Mouse (Mus musculus): Measurements from ENCODE around the gene Tns1.
A peak's percentile ranks its signal among the peaks of the same experiment; 100 is the strongest.

Gene Tns1

GRCm38 (mm10) chr1:73993279-73993678, 131.0 kb downstream of the Tns1 start:
- DNase-seq (ENCODE audit: inconsistent ontology term): no peak

- DNase-seq (ENCODE audit: inconsistent ontology term): no peak
Measured at GRCm38 (mm10) chr1:73992201-73992938, 131.9 kb downstream of the Tns1 start.

- DNase-seq (ENCODE audit: inconsistent ontology term): no peak
Measured at GRCm38 (mm10) chr1:73991226-73991625, 133.0 kb downstream of the Tns1 start.

DNA sequence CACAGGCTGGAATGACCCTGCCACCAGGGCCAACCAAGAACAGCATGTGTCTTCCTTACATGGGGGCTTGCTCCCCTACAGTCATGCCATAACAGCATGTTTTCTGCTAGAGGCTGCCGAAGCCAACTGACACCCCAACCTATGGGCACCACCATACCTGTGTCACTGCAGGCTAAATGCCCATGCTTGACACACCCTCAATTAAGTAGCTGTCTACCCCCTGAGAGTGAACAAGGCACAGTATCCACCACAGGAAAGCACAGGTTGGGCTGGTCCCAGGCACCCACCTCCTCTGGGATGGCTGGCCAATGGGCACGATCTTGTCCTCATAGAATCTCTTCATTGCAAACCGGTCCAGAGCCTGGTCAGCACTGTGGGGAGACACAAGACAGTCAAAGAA, 134.2 kb downstream of the Tns1 start:
- DNase-seq (ENCODE audit: inconsistent ontology term): no peak

GRCm38 (mm10) chr1:73987705-73988201, 136.5 kb downstream of the Tns1 start:
- no peak for DNase-seq (ENCODE audit: inconsistent ontology term)

DNA sequence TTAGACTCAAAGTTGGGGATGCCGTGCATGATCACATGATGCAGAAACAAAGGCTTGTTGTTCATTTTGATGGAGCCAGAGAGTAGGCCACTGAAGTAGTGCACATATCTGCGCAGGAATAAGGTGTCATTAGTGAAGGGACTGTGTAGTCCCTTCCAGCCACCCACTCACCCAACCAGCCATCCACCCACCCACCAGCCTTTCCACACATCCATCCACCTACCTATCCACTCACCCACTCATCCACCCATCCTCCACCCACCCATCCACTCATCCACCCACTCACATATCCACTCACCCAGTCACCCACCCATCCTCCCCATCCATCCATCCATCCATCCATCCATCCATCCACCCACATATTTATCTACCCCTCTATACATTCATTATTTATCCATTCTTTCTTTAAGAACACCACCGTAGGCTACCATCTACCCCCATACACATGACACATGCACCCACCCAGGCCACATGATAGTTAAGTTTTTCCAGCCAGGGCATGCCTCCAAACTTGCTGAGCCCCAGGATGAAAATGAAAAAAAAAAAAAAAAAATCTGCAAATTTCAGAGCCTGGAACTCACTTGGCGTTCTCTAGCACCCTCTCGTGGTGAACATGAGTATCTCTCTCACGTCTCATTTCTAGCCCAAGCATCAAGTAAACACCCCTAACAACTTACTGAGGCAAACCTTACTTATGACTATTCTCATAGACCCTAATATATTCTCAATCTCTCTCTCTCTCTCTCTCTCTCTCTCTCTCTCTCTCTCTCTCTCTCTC, 137.8 kb downstream of the Tns1 start:
- DNase-seq (ENCODE audit: inconsistent ontology term): peak; percentile 27

GRCm38 (mm10) chr1:73985611-73986010, 138.6 kb downstream of the Tns1 start:
- no peak for DNase-seq (ENCODE audit: inconsistent ontology term)

DNA sequence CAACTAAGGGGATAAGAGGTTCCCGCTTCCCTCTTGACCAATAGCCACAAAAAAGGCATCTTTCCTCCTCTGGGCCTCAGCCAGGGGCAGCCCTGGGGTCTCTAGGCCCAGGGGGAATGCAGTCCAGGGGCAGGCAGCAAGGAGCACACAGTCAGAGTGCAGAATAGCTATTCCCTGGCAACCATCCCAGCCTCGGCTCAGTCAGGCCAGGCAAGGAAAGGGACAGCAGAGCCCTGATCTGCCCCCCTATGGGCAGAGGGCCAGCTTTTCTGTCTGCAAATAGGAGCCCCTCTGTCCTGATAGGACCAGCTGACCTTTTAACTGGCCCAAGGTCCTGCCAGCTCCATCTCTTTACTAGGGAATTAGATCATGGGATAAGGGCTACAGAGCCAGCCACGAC, 145.0 kb downstream of the Tns1 start:
- DNase-seq (ENCODE audit: inconsistent ontology term): no peak

GRCm38 (mm10) chr1:73978576-73978975, 145.7 kb downstream of the Tns1 start:
- DNase-seq (ENCODE audit: inconsistent ontology term): no peak

DNA sequence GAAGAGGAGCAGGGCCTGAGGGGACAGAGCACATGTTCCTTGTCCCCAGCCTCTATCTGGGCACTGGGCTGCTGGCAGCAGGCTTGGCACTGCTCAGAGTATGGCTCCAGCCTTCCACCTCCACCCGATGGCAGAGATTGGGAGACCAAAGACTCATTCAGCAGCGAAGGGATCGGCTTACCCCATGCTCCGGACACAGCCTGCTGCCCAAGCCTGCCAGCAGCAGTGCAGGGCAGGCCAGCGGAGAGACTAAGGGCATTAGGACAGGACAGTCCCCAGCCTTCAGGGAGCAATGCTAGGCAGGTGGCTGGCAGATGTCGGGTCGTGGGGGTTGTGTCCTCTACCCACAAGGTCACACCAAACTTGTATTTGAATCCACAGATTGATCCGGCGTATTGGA, 150.3 kb downstream of the Tns1 start:
- no peak for DNase-seq (ENCODE audit: inconsistent ontology term)

- DNase-seq (ENCODE audit: inconsistent ontology term): no peak
Measured at GRCm38 (mm10) chr1:73972726-73973125, 151.5 kb downstream of the Tns1 start.

DNA sequence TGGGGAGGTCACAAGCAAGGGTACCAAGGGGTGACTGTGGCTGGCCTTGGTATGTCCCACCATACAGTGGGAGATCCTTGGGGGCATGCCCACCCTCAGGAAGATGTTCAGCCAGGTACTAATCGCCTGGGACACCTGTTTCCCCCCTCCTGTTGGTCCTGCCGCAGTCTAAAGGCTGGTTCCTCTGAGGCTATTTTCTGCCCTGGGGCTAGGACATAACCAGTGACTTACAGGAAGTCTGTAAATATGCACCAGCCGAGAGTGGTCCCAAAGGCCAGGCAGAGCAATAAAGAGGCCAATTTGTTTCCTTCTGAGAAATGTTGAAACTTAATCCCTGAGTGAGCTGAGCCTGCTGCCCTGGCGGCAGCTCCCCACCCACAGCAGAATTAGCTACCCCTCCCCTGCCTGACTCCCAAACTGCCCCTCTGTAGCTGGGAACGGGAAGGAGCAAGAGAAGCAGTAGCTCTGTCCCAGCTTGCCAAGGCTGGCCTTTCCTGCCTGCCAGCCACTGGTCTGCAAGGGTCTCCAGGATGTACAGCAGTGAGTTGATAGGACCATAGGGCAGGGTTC, 154.0 kb downstream of the Tns1 start:
- DNase-seq (ENCODE audit: inconsistent ontology term): no peak

GRCm38 (mm10) chr1:73968712-73969511, 155.3 kb downstream of the Tns1 start:
- peak; percentile 20 for DNase-seq (ENCODE audit: inconsistent ontology term)

DNA sequence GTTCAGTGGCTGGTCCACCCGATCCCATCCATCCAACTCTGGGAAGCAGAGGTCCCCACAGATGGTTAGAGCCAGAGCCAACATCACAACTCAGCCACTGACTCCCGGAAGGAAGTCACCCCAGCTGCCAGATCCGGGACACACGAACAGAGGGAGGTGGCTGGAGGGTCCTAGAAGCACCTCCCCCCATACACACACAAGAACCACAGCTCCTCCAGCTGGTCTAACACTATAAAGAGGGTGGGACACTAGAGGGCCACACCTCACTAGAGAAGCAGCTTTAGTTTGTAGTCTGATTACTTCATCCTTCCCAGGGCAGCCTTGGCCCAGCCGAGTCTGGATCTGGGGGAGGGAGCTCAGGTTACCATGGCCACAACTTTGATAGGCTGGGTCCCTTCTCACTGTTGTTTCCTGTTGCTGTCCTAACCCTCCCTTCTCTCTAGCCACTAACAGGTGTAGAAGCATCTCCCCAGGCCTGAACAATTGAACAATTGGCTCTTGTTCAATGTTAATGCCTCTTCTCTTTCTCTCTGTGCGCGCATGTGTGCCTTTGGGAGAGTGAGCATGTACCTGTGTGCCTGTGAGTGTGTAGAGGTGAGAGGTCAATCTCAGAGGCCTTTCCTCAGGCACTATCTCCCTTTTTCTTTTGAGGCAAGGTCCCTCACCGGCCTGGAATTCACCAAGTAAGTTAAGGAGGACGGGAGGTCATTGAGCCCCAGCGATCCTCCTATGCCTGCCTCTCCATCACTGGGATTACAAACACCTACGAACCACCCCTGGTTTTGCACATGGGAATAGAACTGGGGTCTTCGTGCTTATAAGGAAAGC, 157.6 kb downstream of the Tns1 start:
- DNase-seq (ENCODE audit: inconsistent ontology term): no peak

GRCm38 (mm10) chr1:73964151-73964743, 160.0 kb downstream of the Tns1 start:
- peak; percentile 27 for DNase-seq (ENCODE audit: inconsistent ontology term)

GRCm38 (mm10) chr1:73963626-73964025, 160.6 kb downstream of the Tns1 start:
- peak; percentile 78 for DNase-seq (ENCODE audit: inconsistent ontology term)

GRCm38 (mm10) chr1:73962668-73963371, 161.4 kb downstream of the Tns1 start:
- peak; percentile 92 for DNase-seq (ENCODE audit: inconsistent ontology term)

DNA sequence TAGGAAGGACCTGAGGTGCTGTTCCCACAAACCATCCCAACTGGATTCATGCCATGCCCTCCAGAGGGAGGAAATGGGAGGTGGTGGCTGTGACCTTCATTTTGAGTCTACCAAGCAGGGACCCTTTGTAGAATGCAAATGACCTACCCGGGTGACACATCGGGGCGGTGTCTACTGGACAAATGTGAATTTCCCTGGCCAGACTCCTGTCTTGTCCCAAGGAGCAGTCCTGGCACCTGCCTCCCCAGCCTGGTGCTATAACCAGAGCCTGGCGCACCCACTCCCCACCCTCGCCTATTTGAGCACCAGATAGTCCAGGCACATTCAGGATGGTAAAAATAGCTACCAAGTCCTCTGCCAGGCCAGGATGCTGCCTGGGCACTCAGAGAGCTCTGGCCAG, 162.2 kb downstream of the Tns1 start:
- peak; percentile 19 for DNase-seq (ENCODE audit: inconsistent ontology term)

- no peak for DNase-seq (ENCODE audit: inconsistent ontology term)
Measured at GRCm38 (mm10) chr1:73959758-73960157, 164.5 kb downstream of the Tns1 start.

DNA sequence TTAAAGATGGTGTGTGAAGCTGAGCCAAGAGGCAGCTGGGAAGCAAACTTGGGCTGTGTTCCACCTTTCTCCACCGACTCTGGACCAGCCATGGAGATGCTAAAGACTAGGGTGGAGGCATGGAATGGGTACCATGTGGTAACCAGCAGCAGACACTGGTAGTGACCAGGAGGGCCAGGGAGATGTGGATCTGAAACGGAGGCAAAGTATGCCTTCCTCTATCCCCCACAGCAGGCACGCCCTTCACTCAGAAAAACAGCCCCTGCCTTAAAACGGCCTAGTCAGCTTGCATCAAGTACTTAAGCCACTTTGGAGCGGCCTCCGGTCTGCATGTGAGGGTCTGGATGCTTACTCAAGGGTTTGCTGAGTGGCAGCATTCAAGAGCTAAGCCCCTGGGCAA, 164.9 kb downstream of the Tns1 start:
- DNase-seq (ENCODE audit: inconsistent ontology term): no peak
